Mouse (Mus musculus) testis, adult 2 months (tissue): ENCODE data around the gene Fshr.

ENCODE experiments used
- CTCF ChIP-seq: fragments of 200-500 bp; IDR thresholded peaks from 2 replicates; pipeline ENCODE4 v1.5.1; 2012; ENCODE audit warnings: low read depth, mild to moderate bottlenecking, inconsistent platforms, low read length, moderate library complexity; ENCODE audit not compliant: control insufficient read depth, insufficient read depth, insufficient replicate concordance
- POLR2A ChIP-seq: fragments of 200-500 bp; IDR thresholded peaks from 2 replicates; pipeline ENCODE4 v1.6.1; 2012; ENCODE audit warnings: low read depth, mild to moderate bottlenecking, inconsistent platforms, low read length, moderate library complexity; ENCODE audit not compliant: control insufficient read depth

DNA sequence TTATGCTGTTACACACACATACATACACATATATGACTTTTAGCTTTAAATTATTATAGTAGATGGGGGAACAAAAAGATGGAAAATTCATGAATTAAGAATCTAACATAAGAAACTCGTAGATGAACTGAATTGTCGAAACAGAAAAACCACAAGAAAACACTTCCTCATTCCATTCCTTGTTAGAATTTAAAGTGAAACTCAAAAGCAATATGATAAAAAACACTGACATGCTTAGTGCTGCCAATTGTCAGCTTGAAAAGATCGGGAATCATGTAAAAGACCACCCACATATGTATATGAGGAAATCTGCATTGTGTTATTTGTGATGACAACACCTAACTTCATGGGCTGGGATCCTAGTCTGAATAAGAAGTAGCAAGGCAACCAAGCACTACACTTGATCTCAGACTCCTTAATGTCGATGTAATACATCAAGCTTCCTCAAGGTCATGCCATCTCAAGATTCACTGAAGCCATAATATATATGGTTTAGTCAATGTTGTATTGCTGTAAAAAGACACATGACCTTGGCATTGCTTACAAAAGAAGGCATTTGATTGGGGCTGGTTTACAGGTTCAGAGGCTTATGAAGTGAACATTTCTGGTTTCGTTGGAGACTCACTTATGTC is 99.6 kb downstream of the Fshr start:
- TF ChIP-seq CTCF (no peak), POLR2A (no peak)
